Mouse (Mus musculus): ENCODE measurements around the gene Ppp1r15a. TPM values are rescaled to one million over a fixed set of nuclear protein-coding genes. Genes with fewer than 3 reads are reported as not detected.
"Not testable (repeated sequence)": the region's sequence is repeated elsewhere in the genome, so short reads cannot be mapped to it uniquely, and the experiment has no call there.

Ppp1r15a gene
- polyA plus RNA-seq, 1 experiment from 2014 or later = 17.0 TPM

DNA sequence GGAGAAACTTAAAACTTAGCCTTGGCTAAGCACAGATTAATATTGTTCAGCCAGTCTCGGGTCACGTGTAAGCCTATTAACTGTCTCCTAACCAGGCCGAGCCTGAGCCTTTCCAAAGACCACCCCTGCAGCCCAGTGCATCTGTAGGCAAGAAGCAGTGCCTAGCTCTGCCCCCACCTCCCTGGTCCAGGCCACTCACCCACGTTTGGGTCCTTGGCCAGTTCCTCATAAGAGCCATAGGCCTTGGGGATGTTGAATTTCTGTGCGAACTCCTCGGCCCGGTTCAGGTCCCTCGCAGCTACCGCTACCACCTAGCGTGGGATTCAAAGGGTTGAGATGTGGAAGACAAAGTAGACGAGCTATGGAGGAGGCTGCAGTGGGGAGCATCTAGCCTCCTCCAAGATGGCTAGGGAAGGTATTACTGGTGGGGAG lies 38.2 kb downstream of the Ppp1r15a start:
- Histone ChIP-seq H3K4me3 (replicated peaks) (peak overlapping the region; percentile 46), H3K27ac (peak overlapping the region; percentile 62; the same call in 1 of the 2 replicates), H3K27me3 (replicated peaks) (no peaks in the 10 kb centered on the region), H3K4me2 (replicated peaks) (peak overlapping the region; percentile 77), H3K4me1 (replicated peaks) (peaks cover 27% of the 10 kb centered on the region), H3K9me3 (no peaks in the 10 kb centered on the region), H3K9ac (0 out of 2 replicates have a peak overlapping the region, but pooled peaks have one; percentile 55), H3K36me3 (peaks cover 4% of the 10 kb centered on the region; the same call in 1 of the 2 replicates)
- ATAC-seq = 0 out of 2 replicates have a peak, but pooled peaks have one; percentile 4
- 46% methylated on average over 11 of the region's 11 CpGs for WGBS

DNA sequence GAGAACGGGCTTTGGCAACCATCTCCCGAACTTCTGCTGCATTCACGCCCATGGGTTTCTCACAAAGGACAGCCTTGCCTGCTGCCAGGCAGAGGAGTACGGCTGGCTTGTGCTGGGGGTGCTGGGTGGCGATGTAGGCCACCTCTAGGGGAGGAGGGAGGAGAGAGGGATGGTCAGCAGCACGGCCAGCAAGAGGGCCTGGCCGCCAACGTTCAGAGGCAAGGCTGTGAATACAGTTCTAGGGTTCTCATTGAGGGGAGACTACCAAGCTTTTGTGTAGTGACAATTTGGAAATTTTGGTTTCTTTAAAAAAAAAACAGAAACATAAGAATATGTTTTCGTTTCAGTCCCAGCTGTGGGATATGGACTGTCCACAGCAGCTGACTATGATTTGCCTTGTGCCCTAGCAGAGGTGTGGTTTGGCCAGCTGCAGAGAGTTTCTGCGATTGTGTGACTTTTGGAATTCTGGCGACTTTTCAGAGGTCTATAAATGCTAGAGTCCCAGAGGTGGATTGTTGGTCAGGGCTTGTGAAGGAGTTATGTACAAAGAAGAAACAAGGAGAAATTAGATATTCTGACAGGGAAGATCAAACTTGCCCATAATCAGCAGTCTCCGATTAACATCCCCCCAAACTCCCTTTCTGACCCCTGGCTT lies 39.2 kb downstream of the Ppp1r15a start, which contains the start of gene Gm45808:
Gm45808 (minus strand) TSS at position 51 of the 655 bp plus-strand sequence.
- WGBS = 83% methylated on average over 12 of the region's 12 CpGs
- H3K4me2 ChIP-seq (replicated peaks) = peak within 1 kb of the TSS; percentile 77; the same call in 1 of the 2 replicates
- no peak within 1 kb of the TSS for H3K4me3 ChIP-seq (replicated peaks)
- H3K27ac ChIP-seq = peak within 1 kb of the TSS; percentile 62; the same call in 1 of the 2 replicates
- ATAC-seq = no peak
- peaks cover 23% of the 10 kb centered on the region for H3K4me1 ChIP-seq (replicated peaks)
- no peaks in the 10 kb centered on the region for H3K27me3 ChIP-seq (replicated peaks)
- H3K9me3 ChIP-seq = no peaks in the 10 kb centered on the region
- no peaks in the 10 kb centered on the region for H3K36me3 ChIP-seq
- no peak within 1 kb of the TSS for H3K9ac ChIP-seq

DNA sequence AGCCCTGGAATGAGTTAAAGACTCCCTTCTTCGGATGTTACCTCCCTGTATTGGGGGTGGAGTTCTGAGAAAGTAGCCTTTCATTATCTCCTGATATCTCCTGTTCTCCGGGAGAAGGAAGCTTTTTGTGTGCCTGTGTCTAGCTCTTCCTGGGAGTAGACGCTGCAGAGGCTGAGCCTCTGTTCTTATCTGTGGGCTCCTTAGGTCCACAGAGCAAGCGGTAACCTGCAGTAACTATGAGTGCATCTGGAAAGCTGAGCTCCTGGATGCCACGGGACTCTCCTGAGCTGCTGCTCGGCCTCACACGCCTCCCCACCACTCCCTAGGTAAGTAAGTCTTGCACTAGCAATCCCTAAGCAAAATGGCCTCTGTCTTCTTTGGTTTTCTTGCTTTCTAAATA lies 39.9 kb downstream of the Ppp1r15a start:
- no peak overlapping the region for H3K4me3 ChIP-seq (replicated peaks)
- H3K27ac ChIP-seq = no peak overlapping the region
- no peaks in the 10 kb centered on the region for H3K36me3 ChIP-seq
- no peak for ATAC-seq
- H3K27me3 ChIP-seq (replicated peaks) = no peaks in the 10 kb centered on the region
- WGBS = 60% methylated on average over 7 of the region's 7 CpGs
- peaks cover 20% of the 10 kb centered on the region for H3K4me1 ChIP-seq (replicated peaks)
- H3K9ac ChIP-seq = no peak overlapping the region
- H3K9me3 ChIP-seq = no peaks in the 10 kb centered on the region
- no peak overlapping the region for H3K4me2 ChIP-seq (replicated peaks)

DNA sequence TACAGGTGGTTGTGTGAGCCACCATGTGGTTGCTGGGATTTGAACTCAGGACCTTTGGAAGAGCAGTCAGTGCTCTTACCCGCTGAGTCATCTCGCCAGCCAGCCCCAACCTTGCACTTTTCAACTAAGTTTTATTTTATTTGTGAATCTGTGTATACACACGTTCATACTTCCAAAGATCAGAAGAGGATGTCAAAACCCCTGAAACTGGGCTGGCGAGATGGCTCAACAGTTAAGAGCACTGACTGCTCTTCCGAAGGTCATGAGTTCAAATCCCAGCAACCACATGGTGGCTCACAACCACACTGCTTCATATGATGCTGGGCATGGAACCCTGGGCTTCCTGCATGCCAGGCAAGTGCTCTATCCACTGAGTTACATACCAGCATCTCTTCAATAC lies 41.1 kb downstream of the Ppp1r15a start:
- not testable (repeated sequence) for H3K9ac ChIP-seq; ATAC-seq; H3K27me3 ChIP-seq (replicated peaks); H3K36me3 ChIP-seq; H3K4me2 ChIP-seq (replicated peaks); H3K4me3 ChIP-seq (replicated peaks); H3K9me3 ChIP-seq; H3K27ac ChIP-seq
- 84% methylated on average over 5 of the region's 5 CpGs for WGBS
- H3K4me1 ChIP-seq (replicated peaks) = peaks cover 11% of the 10 kb centered on the region; the same call in 1 of the 2 replicates

DNA sequence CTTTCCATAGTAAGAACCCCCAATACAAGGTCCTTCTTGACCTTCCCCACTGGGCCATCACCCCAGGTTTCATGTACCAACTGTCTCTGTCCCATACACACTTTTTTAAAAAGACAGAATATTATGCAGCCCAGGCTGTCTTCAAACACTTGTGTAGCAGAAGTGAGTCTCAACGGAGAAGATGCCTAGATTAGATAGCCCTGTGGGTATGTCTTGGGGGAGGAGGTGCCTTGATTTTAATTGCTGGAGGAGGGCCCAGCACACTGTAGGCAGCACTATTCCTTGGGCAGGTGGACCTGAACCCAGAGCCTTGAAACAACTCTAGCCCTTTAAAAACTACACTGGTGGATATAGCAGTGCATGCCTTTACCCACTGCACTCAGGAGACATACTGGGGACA lies 43.9 kb downstream of the Ppp1r15a start:
- Histone ChIP-seq H3K4me3 (replicated peaks) (no peak overlapping the region), H3K4me2 (replicated peaks) (no peak overlapping the region), H3K36me3 (no peaks in the 10 kb centered on the region), H3K27me3 (replicated peaks) (no peaks in the 10 kb centered on the region), H3K4me1 (replicated peaks) (no peaks in the 10 kb centered on the region), H3K9ac (no peak overlapping the region), H3K9me3 (no peaks in the 10 kb centered on the region), H3K27ac (no peak overlapping the region)
- WGBS = 73% methylated on average over 1 of the region's 1 CpGs
- ATAC-seq = no peak

DNA sequence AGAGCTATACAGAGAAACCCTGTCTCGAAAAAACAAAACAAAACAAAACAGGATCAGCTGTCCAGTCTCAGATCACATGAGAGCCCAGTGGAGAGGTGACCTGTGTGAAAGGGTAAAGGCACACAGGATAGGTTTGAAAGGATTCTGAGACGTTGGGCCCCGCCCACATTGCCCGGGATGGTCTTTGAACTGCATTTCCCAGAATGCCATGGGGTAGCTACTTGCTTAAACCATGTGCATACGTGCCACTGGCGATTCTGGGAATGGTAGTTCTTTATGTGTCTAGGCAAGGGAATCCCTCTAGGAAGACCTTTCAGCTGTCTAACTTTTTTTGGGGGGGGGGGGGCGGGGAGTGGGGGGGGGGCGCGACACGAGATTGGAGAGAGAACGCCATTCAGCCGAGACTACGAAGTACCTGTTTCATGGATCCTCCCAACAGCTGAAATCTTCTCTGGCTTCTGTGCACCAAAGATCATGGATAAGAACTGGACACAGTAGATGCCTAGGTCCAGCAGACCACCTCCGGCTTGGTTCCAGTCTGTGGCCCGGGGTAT lies 44.6 kb downstream of the Ppp1r15a start, which contains the start of gene Tulp2:
Tulp2 (plus strand) TSS at position 504 of the 554 bp plus-strand sequence.
- no peak within 1 kb of the TSS for H3K4me3 ChIP-seq (replicated peaks)
- no peaks in the 10 kb centered on the region for H3K9me3 ChIP-seq
- H3K9ac ChIP-seq = no peak within 1 kb of the TSS
- WGBS = 54% methylated on average over 15 of the region's 15 CpGs
- no peak within 1 kb of the TSS for H3K4me2 ChIP-seq (replicated peaks)
- peak; percentile 76 for ATAC-seq
- no peak within 1 kb of the TSS for H3K27ac ChIP-seq
- H3K4me1 ChIP-seq (replicated peaks) = no peaks in the 10 kb centered on the region
- H3K36me3 ChIP-seq = no peaks in the 10 kb centered on the region
- H3K27me3 ChIP-seq (replicated peaks) = no peaks in the 10 kb centered on the region

DNA sequence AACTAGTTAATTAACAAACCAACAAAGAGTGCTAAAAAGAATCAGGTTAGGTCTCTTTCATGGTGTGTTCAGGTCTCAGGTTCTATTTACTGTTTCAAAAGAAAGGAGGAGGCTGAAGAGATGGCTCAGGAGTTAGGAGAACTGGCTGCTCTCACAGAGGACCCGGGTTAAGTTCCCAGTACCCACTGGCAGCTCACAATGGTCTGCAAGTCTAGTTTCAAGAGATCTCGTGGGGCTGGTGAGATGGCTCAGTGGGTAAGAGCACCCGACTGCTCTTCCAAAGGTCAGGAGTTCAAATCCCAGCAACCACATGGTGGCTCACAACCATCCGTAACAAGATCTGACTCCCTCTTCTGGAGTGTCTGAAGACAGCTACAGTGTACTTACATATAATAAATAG lies 45.8 kb downstream of the Ppp1r15a start:
- H3K4me3 ChIP-seq (replicated peaks); H3K27me3 ChIP-seq (replicated peaks); H3K36me3 ChIP-seq; H3K9ac ChIP-seq; H3K9me3 ChIP-seq; H3K4me2 ChIP-seq (replicated peaks); H3K27ac ChIP-seq; H3K4me1 ChIP-seq (replicated peaks); ATAC-seq: not testable (repeated sequence)
- whole genome bisulfite sequencing = 73% methylated on average over 4 of the region's 4 CpGs

DNA sequence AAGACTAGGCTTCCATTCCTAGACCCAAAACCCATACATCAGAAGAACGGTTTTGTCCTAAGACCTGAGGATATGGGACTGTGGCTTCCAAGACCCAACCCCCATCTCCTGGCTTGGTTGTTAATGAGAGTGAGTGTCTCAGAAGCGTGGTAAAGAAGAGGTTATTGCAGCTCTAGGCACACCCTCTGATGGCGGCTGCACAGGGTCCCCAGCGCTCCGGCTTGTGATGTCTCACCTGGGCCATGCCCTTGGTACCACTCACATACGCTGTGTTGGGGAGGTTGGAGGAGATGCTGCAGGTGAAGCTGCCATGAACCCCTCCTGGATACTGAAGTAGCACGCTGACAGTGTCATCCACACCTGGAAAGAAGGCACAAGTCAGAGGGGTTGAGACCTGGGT lies 47.3 kb downstream of the Ppp1r15a start:
- no peaks in the 10 kb centered on the region for H3K9me3 ChIP-seq
- no peak overlapping the region for H3K9ac ChIP-seq
- WGBS = 92% methylated on average over 7 of the region's 7 CpGs
- H3K4me2 ChIP-seq (replicated peaks) = no peak overlapping the region
- no peaks in the 10 kb centered on the region for H3K36me3 ChIP-seq
- no peaks in the 10 kb centered on the region for H3K27me3 ChIP-seq (replicated peaks)
- H3K4me3 ChIP-seq (replicated peaks) = no peak overlapping the region
- no peak overlapping the region for H3K27ac ChIP-seq
- ATAC-seq = no peak
- 0 out of 2 replicates have a peak, but pooled peaks cover 2% of the 10 kb centered on the region for H3K4me1 ChIP-seq (replicated peaks)

DNA sequence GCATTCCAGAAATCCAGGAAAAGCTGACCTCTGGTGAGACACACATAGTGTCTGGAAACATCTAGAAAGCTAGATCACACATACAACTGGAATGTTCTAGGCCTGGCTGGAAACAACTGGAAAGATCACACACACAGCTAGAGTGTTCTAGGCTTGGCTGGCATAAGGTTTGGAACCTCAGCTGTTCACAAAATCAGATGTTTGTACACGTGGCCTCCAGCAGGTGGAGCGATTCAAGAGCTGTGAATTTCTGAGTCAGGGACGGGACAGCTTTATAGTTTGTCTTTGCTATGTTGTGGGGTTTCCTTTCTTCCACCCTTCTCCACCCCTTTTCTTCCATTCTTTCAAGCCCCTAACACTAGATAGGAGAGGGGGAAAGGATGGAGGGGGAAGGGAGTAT lies 49.1 kb downstream of the Ppp1r15a start:
- Histone ChIP-seq H3K4me3 (replicated peaks) (no peak overlapping the region), H3K36me3 (no peaks in the 10 kb centered on the region), H3K4me2 (replicated peaks) (no peak overlapping the region), H3K27ac (no peak overlapping the region), H3K9ac (no peak overlapping the region), H3K9me3 (no peaks in the 10 kb centered on the region), H3K4me1 (replicated peaks) (0 out of 2 replicates have a peak, but pooled peaks cover 2% of the 10 kb centered on the region), H3K27me3 (replicated peaks) (no peaks in the 10 kb centered on the region)
- ATAC-seq = no peak
- 10% methylated on average over 3 of the region's 3 CpGs for WGBS

DNA sequence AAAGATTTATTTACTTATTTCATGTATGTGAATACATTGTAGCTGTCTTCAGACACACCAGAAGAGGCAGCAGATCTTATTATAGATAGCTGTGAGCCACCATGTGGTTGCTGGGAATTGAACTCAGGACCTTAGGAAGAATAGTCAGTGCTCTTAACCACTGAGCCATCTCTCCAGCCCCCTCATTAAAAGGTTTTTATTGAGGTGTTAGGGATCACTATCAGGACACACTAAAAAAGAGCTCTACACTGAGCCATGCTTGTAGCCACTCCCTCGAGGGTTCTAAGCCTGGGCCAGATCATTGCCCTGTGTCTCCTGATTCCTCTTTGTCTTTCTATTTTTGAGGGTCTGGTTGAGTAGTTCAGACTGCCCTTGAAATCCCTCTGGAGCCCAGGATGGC lies 49.6 kb downstream of the Ppp1r15a start:
- no peak overlapping the region for H3K4me2 ChIP-seq (replicated peaks)
- H3K27ac ChIP-seq = no peak overlapping the region
- H3K4me1 ChIP-seq (replicated peaks) = 0 out of 2 replicates have a peak, but pooled peaks cover 2% of the 10 kb centered on the region
- 44% methylated on average over 1 of the region's 1 CpGs for WGBS
- no peak overlapping the region for H3K9ac ChIP-seq
- no peaks in the 10 kb centered on the region for H3K36me3 ChIP-seq
- ATAC-seq = no peak
- no peak overlapping the region for H3K4me3 ChIP-seq (replicated peaks)
- no peaks in the 10 kb centered on the region for H3K9me3 ChIP-seq
- no peaks in the 10 kb centered on the region for H3K27me3 ChIP-seq (replicated peaks)

DNA sequence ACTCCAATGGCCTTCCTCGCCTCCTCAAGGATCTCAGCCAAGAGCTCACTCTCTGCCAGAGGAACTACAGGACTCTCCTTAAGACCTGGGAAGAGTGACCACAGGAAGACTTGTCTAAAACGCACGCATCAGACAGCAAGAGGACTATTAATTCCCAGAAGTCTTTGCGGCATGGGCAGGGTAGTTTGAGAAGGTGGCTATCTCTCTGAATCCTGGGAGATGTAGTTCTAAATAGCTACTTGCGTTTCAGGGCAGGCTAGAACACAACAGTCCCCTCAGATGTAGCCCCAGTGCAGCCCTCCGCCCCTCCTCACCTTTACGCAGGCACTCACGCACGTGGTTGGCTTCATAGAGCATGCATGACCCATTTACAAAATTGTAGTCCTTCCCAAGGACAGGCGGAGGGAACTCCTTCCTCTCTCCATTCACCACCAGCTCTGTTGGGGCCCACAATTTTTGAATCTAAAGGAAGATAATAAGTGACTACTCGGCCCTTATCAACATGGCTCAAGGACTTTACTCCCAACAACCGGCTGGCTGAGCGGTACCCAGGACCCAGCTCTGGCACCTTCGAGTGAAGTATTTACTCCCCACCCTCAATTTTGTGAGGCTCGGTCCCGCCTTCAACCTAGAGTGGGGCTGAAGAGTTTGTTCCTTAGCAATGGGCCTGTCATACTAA lies 50.6 kb downstream of the Ppp1r15a start:
- ATAC-seq = peak; percentile 79
- peak overlapping the region; percentile 45; the same call in 1 of the 2 replicates for H3K27ac ChIP-seq

More for the DNA sequence above, 50.6 kb downstream of the Ppp1r15a start:
- Histone ChIP-seq H3K36me3 (no peaks in the 10 kb centered on the region), H3K9ac (no peak overlapping the region), H3K27me3 (replicated peaks) (no peaks in the 10 kb centered on the region), H3K9me3 (no peaks in the 10 kb centered on the region), H3K4me2 (replicated peaks) (peak overlapping the region; percentile 51), H3K4me1 (replicated peaks) (0 out of 2 replicates have a peak, but pooled peaks cover 5% of the 10 kb centered on the region), H3K4me3 (replicated peaks) (no peak overlapping the region; the same call in 1 of the 2 replicates)
- 56% methylated on average over 16 of the region's 16 CpGs for WGBS
